Mouse (Mus musculus) left cerebral cortex, adult 9 months (tissue): ENCODE results near the gene Vegfa.
A peak's percentile ranks its signal among the peaks of the same experiment; 100 is the strongest.

Experiments used
- DNase-seq, 2 experiments: peaks; one replicate each; pipeline ENCODE4 v3.0.0; 2022; ENCODE audit warnings: low spot score in 2 of 2

Vegfa gene

GRCm38 (mm10) chr17:46032257-46032991 is at the start of gene Vegfa:
Gene Vegfa, minus strand, starts transcription at chr17:46032369.
- peak; percentile 50 to 91 for DNase-seq

GRCm38 (mm10) chr17:46081657-46082056 is 49.5 kb upstream of the Vegfa start:
- no peak for DNase-seq

GRCm38 (mm10) chr17:46081042-46081441 is 48.9 kb upstream of the Vegfa start:
- DNase-seq = no peak

- no peak for DNase-seq
Measured at GRCm38 (mm10) chr17:46080388-46080787, 48.2 kb upstream of the Vegfa start.

GRCm38 (mm10) chr17:46079037-46079436 is 46.9 kb upstream of the Vegfa start:
- no peak for DNase-seq

- no peak for DNase-seq
Measured at GRCm38 (mm10) chr17:46077921-46078534, 45.9 kb upstream of the Vegfa start.

GRCm38 (mm10) chr17:46076260-46076551 is 44.0 kb upstream of the Vegfa start:
- DNase-seq = no peak

GRCm38 (mm10) chr17:46075551-46076259 is 43.5 kb upstream of the Vegfa start:
- no peak for DNase-seq

- no peak for DNase-seq
Measured at GRCm38 (mm10) chr17:46075116-46075485, 42.9 kb upstream of the Vegfa start.

- DNase-seq = no peak
Measured at GRCm38 (mm10) chr17:46074398-46075115, 42.4 kb upstream of the Vegfa start.

- peak; percentile 21 to 37 for DNase-seq
Measured at GRCm38 (mm10) chr17:46073730-46074301, 41.6 kb upstream of the Vegfa start.

GRCm38 (mm10) chr17:46071531-46071930 is 39.4 kb upstream of the Vegfa start:
- DNase-seq = no peak

- no peak for DNase-seq
Measured at GRCm38 (mm10) chr17:46070046-46070445, 37.9 kb upstream of the Vegfa start.

GRCm38 (mm10) chr17:46063974-46064312 is 31.8 kb upstream of the Vegfa start:
- DNase-seq = no peak

- no peak for DNase-seq
Measured at GRCm38 (mm10) chr17:46063283-46063973, 31.3 kb upstream of the Vegfa start.

- no peak for DNase-seq
Measured at GRCm38 (mm10) chr17:46060253-46060652, 28.1 kb upstream of the Vegfa start.

- DNase-seq = no peak
Measured at GRCm38 (mm10) chr17:46059226-46059825, 27.2 kb upstream of the Vegfa start.

GRCm38 (mm10) chr17:46056288-46056687 is 24.1 kb upstream of the Vegfa start:
- no peak for DNase-seq

- no peak for DNase-seq
Measured at GRCm38 (mm10) chr17:46055736-46056135, 23.6 kb upstream of the Vegfa start.

- no peak for DNase-seq
Measured at GRCm38 (mm10) chr17:46053291-46053842, 21.2 kb upstream of the Vegfa start.

- no peak for DNase-seq
Measured at GRCm38 (mm10) chr17:46052146-46052545, 20.0 kb upstream of the Vegfa start.
